Mouse (Mus musculus) embryonic fibroblast, embryonic 13.5 days (primary cell): ENCODE measurements around the gene Strip1.
"Not testable (repeated sequence)": the region's sequence is repeated elsewhere in the genome, so short reads cannot be mapped to it uniquely, and the experiment has no call there.

Experiments used
- CTCF ChIP-seq: IDR thresholded peaks from 2 replicates; pipeline ENCODE4 v1.5.1; 2011; ENCODE audit warnings: mild to moderate bottlenecking, control low read depth, low read length, moderate library complexity, borderline replicate concordance; ENCODE audit not compliant: insufficient read depth
- POLR2A ChIP-seq: IDR thresholded peaks from 2 replicates; pipeline ENCODE4 v1.6.1; 2011; ENCODE audit warnings: low read depth, mild to moderate bottlenecking, control low read depth, low read length, moderate library complexity

DNA sequence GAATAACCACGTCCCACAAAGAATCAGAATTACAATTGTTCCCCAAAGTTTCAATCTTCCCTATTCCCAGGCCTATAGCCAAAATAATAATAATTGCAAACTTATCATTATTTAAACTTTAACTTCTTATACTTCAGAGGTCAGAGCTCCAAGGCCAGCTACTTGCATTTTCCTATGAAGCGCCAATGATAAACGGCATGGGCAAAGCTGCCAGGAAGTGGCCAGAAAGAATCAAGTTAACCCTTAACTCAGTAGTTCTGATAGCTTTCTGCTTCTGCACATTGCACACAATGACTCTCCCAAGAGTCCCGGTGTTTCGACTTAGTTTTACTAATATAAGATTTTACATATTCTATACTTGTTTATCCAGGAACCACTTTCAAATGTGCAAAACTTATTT is 18.8 kb upstream of the Strip1 start:
- not testable (repeated sequence) for TF ChIP-seq POLR2A, CTCF
